Mouse (Mus musculus) C2C12 (cell line): ENCODE data around the gene Icosl.

Experiments
- CEBPB ChIP-seq: IDR thresholded peaks from one replicate; pipeline ENCODE4 v1.6.1; 2011; ENCODE audit warnings: low read depth, mild to moderate bottlenecking, control low read depth, moderate library complexity
- CTCF ChIP-seq: IDR thresholded peaks from one replicate; pipeline ENCODE4 v1.5.1; 2011; ENCODE audit not compliant: control insufficient read depth, insufficient read depth, insufficient read length
- FOSL1 ChIP-seq: IDR thresholded peaks from one replicate; pipeline ENCODE4 v1.8.0; 2011; ENCODE audit warnings: mild to moderate bottlenecking, low read length; ENCODE audit not compliant: poor library complexity, insufficient read depth, severe bottlenecking
- MAX ChIP-seq: IDR thresholded peaks from one replicate; pipeline ENCODE4 v1.6.1; 2011; ENCODE audit warnings: mild to moderate bottlenecking, control low read depth
- MYOD1 ChIP-seq: IDR thresholded peaks from one replicate; pipeline ENCODE4 v1.6.1; 2011; ENCODE audit warnings: low read depth; ENCODE audit not compliant: control insufficient read depth, insufficient read length
- MYOG ChIP-seq: IDR thresholded peaks from one replicate; pipeline ENCODE4 v1.6.1; 2011; ENCODE audit not compliant: control insufficient read depth, insufficient read length; ENCODE audit errors: extremely low read depth
- USF1 ChIP-seq: IDR thresholded peaks from one replicate; pipeline ENCODE4 v1.6.1; 2011; ENCODE audit warnings: low read depth, mild to moderate bottlenecking, control low read depth, moderate library complexity

GRCm38 (mm10) chr10:78054633-78055565 lies 14.2 kb upstream of the Icosl start:
- TF ChIP-seq CTCF (no peak), MAX (no peak), CEBPB (no peak), MYOD1 (no peak), USF1 (no peak), FOSL1 (no peak), MYOG (no peak)
